Mouse (Mus musculus): ENCODE results near the gene Rtl8a. TPM values are rescaled to one million over a fixed set of nuclear protein-coding genes. Genes with fewer than 3 reads are reported as not detected.
"Not testable (repeated sequence)": the region's sequence is repeated elsewhere in the genome, so short reads cannot be mapped to it uniquely, and the experiment has no call there.

The Rtl8a gene
- polyA plus RNA-seq, 1 experiment from 2014 or later, result 240 TPM

DNA sequence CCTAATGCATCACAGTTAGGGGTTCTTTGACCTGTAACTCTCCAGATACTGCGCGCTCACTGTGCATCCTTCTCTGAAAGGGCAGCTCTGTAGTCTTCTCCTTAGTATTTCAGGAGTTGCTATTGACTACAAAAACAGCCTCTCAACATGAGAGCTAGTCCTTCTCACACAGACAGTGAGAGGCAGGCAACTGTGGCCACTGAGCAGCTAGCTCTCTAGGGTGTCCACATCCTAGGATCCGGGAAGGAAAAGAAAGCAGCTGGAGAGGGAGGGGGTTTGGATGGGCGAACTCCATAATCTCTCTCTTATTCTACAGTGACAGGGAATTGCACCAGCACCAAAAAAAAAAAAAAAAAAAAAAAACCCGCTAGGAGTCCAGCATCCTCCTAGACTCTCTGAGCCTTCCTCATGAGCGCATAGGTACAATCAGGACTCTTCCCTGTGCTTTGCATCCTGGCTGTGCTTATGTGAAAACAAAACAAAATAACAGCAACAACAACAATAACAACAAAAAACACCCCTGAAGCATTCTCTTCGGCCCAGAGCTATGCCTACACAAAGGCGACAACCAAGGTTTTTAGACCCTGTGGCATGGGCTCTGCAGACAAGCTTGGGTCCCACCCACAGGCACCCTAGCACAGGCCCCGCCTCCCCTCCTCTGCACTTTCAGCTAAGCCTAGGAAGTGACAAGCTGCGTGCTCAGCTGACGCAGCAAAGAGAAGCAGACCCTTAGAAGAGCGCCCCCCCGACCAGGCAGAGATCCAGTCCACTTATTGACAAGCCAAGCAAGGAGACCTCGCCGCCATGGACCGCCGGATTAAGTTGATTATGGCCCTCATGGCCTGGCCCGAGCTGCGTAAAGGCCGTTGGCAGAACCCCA, 36.0 kb downstream of the Rtl8a start, which contains the start of gene Rtl8c:
Rtl8c (plus strand) TSS at position 791 of the 880 bp plus-strand sequence.
- H3K36me3 ChIP-seq (ENCODE audit: control insufficient read depth, insufficient read depth, low read length), result no peaks in the 10 kb centered on the region
- peak within 1 kb of the TSS; percentile 86 for H3K27ac ChIP-seq (replicated peaks; ENCODE audit: low read depth, low read length)
- ATAC-seq (ENCODE audit: low FRiP score, low TSS enrichment) (peak; percentile 94), DNase-seq (peak; percentile 88)
- H3K4me2 ChIP-seq (ENCODE audit: low read length), result peak within 1 kb of the TSS; percentile 54
- H3K9me3 ChIP-seq (ENCODE audit: control insufficient read depth, low read length), result no peaks in the 10 kb centered on the region
- no peaks in the 10 kb centered on the region for H3K4me1 ChIP-seq (ENCODE audit: control insufficient read depth, insufficient read depth, low read length)
- H3K4me3 ChIP-seq (replicated peaks; ENCODE audit: low read depth, low read length), result peak within 1 kb of the TSS; percentile 46
- no peaks in the 10 kb centered on the region for H3K27me3 ChIP-seq (ENCODE audit: control insufficient read depth, insufficient read depth, low read length)
- H3K9ac ChIP-seq (replicated peaks; ENCODE audit: low read length), result peak within 1 kb of the TSS; percentile 65
- 23% methylated on average over 20 of the region's 20 CpGs for WGBS

DNA sequence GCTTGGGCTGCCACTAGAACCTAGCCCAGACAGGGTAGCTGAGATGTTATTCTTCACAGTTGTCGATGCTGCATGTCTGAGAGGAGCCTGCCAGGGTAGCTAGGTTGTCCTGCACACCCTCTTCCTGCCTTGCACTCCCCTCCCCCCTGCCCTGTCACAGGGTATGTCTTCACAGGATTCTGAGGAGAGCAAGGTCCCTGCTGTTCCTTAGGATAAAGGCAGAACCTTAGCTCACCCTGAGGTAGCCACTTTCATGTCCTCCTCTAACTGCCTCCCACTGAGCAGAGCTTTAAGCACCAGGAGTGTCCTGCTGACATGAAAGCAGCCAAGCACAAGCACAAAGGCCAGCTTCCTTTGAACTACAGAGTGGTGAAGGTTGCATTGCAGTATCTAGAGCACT, 37.3 kb downstream of the Rtl8a start:
- DNase-seq; H3K4me3 ChIP-seq (replicated peaks; ENCODE audit: low read depth, low read length); ATAC-seq (ENCODE audit: low FRiP score, low TSS enrichment); H3K4me2 ChIP-seq (ENCODE audit: low read length); H3K36me3 ChIP-seq (ENCODE audit: control insufficient read depth, insufficient read depth, low read length); H3K27me3 ChIP-seq (ENCODE audit: control insufficient read depth, insufficient read depth, low read length); H3K9ac ChIP-seq (replicated peaks; ENCODE audit: low read length); H3K27ac ChIP-seq (replicated peaks; ENCODE audit: low read depth, low read length); H3K9me3 ChIP-seq (ENCODE audit: control insufficient read depth, low read length); H3K4me1 ChIP-seq (ENCODE audit: control insufficient read depth, insufficient read depth, low read length): not testable (repeated sequence)
- 35% methylated on average over 1 of the region's 1 CpGs for WGBS

DNA sequence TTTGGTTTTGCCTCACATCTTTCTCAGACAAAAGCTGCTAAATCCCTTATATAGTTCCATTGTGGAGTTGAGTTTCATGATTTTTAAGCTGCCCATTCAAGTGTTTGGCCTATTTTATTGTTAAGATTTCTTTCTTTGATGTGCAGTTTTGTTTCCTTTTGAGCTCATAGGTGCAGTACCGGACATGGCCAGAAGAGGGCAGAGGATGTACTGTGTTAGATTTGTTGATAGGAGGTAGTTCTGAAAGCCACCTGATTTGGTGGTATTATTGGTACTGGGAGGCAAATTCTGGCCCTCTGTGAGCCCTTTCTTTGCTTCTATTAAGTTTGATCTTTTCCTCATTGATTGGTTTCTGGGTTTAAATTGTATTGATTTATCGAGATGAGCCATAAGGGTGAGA, 43.5 kb downstream of the Rtl8a start:
- H3K9ac ChIP-seq (replicated peaks; ENCODE audit: low read length); H3K27me3 ChIP-seq (ENCODE audit: control insufficient read depth, insufficient read depth, low read length); DNase-seq; H3K9me3 ChIP-seq (ENCODE audit: control insufficient read depth, low read length); H3K27ac ChIP-seq (replicated peaks; ENCODE audit: low read depth, low read length); H3K4me2 ChIP-seq (ENCODE audit: low read length); H3K4me3 ChIP-seq (replicated peaks; ENCODE audit: low read depth, low read length); H3K36me3 ChIP-seq (ENCODE audit: control insufficient read depth, insufficient read depth, low read length); H3K4me1 ChIP-seq (ENCODE audit: control insufficient read depth, insufficient read depth, low read length); ATAC-seq (ENCODE audit: low FRiP score, low TSS enrichment): not testable (repeated sequence)
- 8% methylated on average over 1 of the region's 2 CpGs for WGBS

Other genes with a start within 250 kb of the Rtl8a start
- gene Etd, start 208.8 kb downstream of the Rtl8a start, polyA plus RNA-seq (2014; fragmentation: Nextera tagmentation; extraction: Ambion mirVana), result not detected in 2 replicates
- gene Rtl8c, start 35.6 kb downstream of the Rtl8a start, polyA plus RNA-seq (2014; fragmentation: Nextera tagmentation; extraction: Ambion mirVana), result 214 and 254 TPM in 2 replicates
- gene Gm14597, start 34.7 kb downstream of the Rtl8a start, polyA plus RNA-seq (2014; fragmentation: Nextera tagmentation; extraction: Ambion mirVana), result 0.70 TPM in 1 of 2 replicates, not detected in the other
- gene Rtl8b, start 26.7 kb upstream of the Rtl8a start, polyA plus RNA-seq (2014; fragmentation: Nextera tagmentation; extraction: Ambion mirVana), result 173 and 230 TPM in 2 replicates
- gene 4930502E18Rik, start 81.1 kb upstream of the Rtl8a start, polyA plus RNA-seq (2014; fragmentation: Nextera tagmentation; extraction: Ambion mirVana), result 0.15 and 0.34 TPM in 2 replicates
- gene 1700013H16Rik, start 114.1 kb upstream of the Rtl8a start, polyA plus RNA-seq (2014; fragmentation: Nextera tagmentation; extraction: Ambion mirVana), result not detected in 2 replicates
- not detected in 2 replicates for gene Zfp36l3, start 132.7 kb upstream of the Rtl8a start, polyA plus RNA-seq (2014; fragmentation: Nextera tagmentation; extraction: Ambion mirVana)
- gene Xlr, start 154.0 kb upstream of the Rtl8a start, polyA plus RNA-seq (2014; fragmentation: Nextera tagmentation; extraction: Ambion mirVana), result 0.53 and 1.9 TPM in 2 replicates